Mouse (Mus musculus) right cerebral cortex, postnatal 10 days (tissue): ENCODE measurements around the gene Olfr1487.
"Not testable (repeated sequence)": the region's sequence is repeated elsewhere in the genome, so short reads cannot be mapped to it uniquely, and the experiment has no call there.

ENCODE experiments used
- DNase-seq, 2 experiments: peaks; one replicate each; pipeline ENCODE4 v3.0.0; 2021; ENCODE audit warnings: low spot score in 2 of 2

Gene Olfr1487

GRCm38 (mm10) chr19:13617075-13617474 lies at the start of gene Olfr1487:
Gene Olfr1487 (plus strand): TSS chr19:13617375.
- DNase-seq: not testable (repeated sequence)

GRCm38 (mm10) chr19:13583211-13583610 lies 34.0 kb upstream of the Olfr1487 start, which contains the start of gene Olfr1484:
Gene Olfr1484 (plus strand): TSS chr19:13583511.
- no peak for DNase-seq

GRCm38 (mm10) chr19:13631321-13631720 lies 14.1 kb downstream of the Olfr1487 start, which contains the start of gene Olfr1489:
Gene Olfr1489 (plus strand): TSS chr19:13631621.
- no peak for DNase-seq

GRCm38 (mm10) chr19:13650791-13651190 lies 33.6 kb downstream of the Olfr1487 start, which contains the start of gene Olfr1490:
Gene Olfr1490 (plus strand): TSS chr19:13651091.
- no peak for DNase-seq
